Mouse (Mus musculus) left cerebral cortex, postnatal 10 days (tissue): ENCODE results near the gene Rcor1. TPM values are rescaled to one million over a fixed set of nuclear protein-coding genes. Genes with fewer than 3 reads are reported as not detected.

Experiments used
- DNase-seq, 2 experiments: peaks; one replicate each; pipeline ENCODE4 v3.0.0; 2021 to 2022; ENCODE audit warnings: low spot score in 2 of 2, mixed read lengths in 1 of 2; ENCODE audit errors: extremely low spot score in 1 of 2
- intact Hi-C: fragments of 180-260 bp; cut with DNase I; formaldehyde crosslinking; loops from one replicate; pipeline ENCODE4 v1.15.1; 2025
- total RNA-seq, 2 experiments: library from RNA; stranded (reverse); gene quantifications; 2 replicates each; pipeline ENCODE4 v1.2.3; 2021

Rcor1 gene
- total RNA-seq, 2 experiments from 2014 or later = 18.0 to 18.3 TPM

DNA sequence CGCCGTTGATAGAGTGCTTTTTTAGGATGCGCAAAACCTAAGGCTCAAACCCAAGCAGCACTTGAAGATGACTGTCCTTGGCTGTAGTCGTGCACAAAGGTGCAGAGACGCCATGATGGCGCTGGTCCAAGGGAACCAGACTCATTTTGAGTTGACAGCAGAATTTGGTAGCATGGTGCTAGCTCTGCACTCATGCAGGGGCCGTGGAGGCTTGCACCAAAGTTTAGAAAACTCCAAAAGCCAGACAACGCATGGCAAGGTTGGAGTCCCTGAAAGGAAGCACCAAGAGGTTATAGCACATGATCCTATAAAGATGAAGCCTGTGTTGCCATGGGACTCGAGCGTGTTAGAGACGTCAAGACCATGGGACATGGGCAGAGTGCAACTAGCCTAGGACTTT is 21.1 kb upstream of the Rcor1 start:
- no peak for DNase-seq
- intact Hi-C loops = no loop called here

DNA sequence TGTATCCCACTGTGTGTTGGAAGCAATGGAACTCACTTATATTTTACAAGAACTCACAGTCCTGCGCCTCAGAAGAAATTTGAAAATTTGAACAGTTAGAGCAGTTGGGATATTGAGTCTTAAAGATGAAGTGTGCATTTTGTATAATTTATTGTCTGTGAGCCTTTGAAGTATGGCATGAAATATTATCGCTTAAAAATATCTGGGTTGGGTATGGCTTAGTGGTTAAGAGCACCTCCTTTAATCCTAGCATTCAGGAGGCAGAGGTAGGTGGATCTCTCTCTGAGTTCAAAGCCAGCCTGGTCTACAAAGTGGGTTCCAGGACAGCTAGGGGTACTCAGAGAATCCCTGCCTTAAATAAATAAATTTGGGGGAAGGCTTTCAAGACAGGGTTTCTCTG is 20.1 kb upstream of the Rcor1 start:
- DNase-seq = no peak
- intact Hi-C loops = no loop called here

DNA sequence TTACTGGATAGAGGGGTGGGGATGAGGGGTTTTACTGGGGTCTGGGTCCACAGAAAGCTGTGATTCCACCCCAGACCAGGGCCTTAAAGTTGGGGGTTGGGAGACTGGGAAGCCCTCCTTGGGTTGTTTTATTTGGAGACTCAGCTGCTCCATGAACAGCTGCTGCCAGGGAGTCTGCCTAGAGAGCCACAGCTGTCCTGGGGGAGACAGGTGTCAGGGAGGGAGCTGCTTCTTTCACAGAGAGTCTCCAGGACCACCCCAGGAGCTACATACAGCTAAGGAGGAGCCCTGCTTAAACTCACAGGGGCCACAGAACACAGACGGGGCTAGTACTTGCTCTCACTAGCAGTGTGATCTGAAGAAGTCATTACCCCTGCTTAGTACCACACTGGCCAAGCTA is 18.0 kb upstream of the Rcor1 start:
- DNase-seq = no peak
- intact Hi-C loops = no loop called here

DNA sequence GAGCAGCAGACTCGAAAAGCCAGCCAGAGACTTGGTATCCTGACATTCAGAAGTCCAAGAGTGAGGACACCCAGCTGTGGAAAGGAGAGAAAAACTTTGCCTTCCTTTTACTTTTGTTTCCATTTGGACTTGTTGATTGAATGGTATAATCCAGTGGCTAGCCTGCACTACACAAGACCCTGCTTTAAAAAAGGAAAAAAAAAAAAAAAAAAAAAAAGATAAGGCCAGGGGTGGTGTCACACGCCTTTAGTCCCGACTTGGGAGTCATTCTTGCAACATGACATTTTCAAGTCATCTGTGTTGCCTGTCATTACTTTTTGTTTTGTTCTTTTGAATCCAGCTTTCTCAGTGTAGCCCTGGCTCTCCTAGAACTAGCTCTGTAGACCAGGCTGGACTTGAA is 17.6 kb upstream of the Rcor1 start:
- intact Hi-C loops = no loop called here

DNA sequence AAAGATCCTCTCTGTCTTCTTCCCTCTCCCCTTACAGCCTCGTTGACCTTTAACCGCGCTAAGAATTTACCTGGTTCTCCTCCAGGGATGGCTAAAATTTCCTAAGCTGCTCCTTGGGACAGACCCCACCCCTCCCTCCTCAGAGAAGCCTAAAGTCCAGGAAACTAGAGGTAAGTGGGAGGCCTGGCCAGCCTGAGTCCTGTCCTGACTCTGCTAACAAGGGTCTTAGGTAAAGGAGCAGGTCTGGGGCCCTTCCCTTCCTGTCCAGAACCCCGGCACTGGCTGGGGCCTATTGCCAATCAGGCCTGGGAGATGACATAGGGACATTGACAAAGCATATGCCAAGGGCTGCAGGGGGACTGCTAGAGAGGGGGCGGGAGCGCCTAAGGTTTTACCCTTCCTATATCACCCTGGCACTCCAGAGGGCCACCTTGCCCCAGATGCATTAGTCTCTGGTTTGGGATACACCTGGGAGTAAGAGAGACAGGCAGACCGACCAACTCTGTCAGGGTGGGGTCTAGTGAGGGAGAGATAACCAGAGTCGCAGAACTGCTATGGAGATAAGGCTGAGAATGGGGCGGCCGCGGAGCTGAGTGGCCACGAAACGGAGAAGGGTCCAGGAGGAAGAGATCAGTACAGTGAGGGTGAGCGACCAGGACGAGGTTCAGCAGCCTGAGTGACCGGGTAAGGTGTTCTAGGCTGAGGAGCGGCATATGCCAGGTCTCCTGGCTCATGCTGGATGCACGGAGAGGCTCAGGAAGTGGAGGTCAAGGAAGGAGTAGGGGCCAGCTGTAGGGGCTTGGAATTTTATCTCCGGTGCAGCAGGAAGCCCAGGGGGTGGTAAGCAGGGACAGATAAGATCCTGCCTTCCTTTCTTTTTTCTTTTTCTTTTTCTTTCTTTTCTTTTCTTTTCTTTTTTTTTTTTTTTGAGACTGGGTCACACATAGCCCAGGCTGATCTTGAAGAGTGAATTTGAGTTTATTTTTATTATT is 10.7 kb upstream of the Rcor1 start:
- intact Hi-C loops = no loop called here
- no peak for DNase-seq

More for the DNA sequence above, 17.6 kb upstream of the Rcor1 start:
- no peak for DNase-seq

DNA sequence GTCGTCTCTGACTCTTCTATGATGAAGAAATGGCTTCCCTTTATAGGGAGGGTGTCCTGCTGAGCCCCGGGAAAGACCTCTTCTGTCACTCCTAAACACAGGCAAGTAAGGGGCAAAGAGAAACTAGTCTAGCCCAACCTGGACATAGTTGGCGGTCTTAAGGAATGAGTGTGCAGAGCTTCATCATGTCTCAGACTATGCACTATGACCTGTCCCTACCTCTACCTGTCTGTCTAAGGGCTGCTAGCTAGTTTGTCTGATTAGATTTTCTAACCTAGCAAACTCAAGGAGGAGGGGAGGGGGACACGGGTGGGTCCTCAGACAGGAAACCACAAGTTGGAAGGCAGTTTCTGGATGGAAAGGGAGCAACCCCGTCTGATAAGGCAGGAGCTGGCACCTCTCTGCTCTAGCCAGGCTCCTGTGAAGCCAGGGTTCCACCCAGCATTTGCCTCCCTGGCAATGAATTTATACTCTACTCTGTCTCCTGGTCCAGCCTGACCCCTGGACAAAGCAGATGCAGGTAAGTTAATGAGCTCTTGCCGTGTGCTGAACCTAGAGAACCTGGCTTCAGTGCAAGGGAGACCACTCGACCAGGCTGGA is 9.8 kb upstream of the Rcor1 start:
- DNase-seq = no peak
- intact Hi-C loops = no loop called here

DNA sequence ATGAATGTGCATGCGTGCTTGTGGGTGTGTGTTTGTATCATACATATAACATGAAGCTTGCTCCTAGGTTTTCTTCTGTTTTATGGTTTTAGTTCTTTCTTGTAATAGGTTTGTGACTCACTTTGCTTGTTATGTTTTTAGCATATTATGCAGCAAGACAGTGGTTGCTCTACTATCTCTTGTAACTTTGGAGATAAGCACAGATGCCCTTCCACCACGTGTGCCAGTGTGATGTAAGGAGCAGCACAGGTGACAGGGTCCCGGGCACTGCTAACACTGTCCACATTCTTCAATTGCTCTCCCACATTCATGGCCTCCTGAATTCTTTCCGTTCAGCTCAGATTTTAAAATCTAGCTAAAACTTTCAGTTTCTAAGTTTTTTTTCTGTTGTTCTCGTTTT is 6.3 kb upstream of the Rcor1 start:
- intact Hi-C loops = no loop called here
- DNase-seq = no peak

DNA sequence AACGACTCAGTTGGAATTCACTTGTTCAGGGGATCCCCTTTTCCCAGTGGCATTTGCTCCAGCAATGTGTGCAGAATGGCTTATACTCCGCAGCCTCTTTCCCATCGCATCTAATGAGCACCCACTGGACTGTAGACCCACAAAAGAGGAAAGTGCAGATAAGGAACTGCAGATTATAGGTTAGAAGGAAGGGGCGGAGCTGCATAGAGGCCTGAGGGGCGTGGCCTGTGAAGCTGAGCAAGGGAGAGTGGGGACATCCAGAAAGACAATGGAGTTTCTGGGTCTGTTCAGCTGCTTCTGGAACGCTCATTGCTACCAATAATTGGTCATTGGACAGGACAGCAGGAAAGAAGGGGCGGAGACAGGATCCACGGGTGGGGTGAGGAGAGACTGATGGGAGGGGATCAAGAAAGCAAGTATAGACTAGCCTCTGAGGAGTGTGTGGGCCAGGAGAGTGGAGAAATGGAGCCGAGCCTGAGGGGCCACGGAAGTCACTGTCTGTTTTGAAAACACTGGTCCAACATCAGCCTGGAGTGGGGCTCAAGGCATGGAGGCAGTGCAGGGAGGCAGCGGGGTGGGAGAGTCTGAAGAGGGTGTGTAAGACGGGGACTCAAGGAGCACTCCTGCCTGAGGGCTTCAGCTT is 3.8 kb upstream of the Rcor1 start:
- DNase-seq = peak in 1 of 2 experiments; percentile 60
- intact Hi-C loops = no loop called here

DNA sequence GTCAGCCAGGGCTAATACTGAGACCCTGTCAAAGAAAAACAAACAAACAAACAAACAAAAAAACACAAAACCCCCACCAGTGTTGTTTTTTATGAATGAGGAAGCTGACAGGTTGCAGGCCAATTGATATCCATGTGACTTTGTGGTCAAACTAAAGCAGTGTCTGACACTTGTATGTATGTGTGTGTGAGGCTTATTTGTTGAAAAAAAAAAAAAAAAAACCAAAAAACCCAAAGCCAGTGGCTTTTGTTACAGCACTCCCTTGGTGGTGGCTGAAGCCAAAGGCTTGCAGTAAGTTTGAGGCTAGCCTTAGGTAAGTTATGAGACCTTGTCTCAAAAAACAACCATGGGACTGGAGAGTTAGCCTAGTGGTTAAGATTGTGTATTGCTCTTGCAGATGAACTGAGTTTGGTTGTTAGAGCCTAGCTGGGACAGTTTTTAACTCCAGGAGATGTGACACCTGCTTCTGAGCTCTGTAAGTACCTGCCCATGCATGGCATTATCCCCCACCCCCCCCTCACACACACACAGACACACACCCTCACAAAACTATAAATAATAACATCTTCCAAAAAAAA is 2.9 kb upstream of the Rcor1 start:
- no peak for DNase-seq
- intact Hi-C loops = no loop called here

DNA sequence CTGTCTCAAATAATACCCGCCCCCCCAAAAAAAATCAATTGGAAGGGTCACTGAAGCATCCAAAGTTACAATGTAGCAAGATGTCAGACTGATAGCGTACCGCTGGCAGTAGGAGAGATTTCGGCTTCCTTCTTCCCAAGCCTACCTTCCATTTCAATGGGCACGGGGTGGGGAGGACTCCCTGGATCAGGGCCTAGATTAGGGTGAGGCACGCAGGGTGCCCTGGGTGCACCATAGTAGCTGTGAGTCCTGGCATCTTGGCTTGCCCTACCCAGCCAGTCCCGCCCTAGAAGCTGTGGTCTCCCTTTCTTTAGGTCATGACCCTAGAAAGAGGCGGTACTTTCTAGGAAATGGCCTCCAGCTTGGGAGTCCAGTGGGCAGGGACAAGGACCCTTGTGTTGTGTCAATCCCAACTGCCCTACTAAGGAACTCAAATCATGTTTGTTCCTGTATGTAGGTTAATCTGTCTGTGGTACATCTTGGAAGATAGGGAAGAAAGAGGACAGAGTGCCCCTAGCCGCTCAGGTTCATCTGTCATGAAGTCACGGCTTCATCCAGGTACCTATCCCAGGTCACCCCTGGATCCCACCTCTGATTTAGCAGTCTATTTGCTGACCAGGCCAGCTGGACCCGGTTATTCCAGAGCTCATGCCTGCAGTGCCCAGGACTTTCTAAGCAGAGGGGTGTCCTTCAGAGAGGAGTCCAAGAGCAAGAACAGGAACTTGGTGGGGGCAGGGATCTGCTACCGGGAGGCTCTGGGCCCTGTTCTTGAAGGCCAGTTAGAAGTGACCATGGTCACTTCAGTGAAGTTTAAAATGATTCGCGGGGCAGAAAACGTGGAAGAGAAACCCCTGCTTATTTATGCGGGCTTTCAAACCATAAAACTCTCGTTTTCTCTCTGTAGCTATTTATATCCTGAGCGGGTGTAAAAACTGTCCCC is 1.6 kb upstream of the Rcor1 start:
- intact Hi-C loops = no loop called here
- peak in 1 of 2 experiments; percentile 49 for DNase-seq

DNA sequence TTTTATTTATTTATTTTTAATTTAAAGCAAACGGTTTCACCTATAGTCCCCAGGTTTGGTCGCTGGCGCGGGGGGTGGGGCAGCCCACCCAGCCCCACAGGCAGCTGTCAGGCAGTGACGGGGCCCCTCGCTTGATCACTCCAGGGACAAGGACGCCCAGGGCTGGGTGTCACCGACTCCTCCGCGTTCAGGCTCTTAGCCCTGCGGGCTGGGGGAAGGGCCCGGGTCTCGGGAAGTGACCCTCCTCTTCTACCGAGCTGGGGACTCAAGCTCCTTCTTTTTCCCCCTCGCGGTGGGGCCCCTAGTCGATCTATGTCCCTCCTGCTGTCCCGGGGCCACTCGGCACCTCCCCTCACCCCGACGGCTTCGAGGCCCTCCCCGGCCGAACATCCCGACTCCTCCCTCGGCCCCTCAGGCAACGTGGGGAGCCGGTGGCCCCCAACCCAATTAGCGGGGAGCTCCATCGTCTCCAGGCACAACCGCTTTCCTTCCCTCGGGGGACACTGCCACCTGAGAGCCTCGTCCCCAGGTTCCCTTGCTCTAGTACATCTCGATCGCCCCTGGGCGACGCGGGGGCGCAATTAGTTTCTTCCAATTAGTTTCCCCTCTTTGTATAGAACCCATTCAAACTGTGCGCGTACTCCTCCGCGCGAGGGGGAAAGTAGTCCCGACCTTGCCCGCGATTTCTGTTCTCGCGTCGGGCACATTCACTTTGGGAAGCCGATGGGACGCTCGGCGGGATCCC is 748 bp upstream of the Rcor1 start:
- peak; percentile 76 to 83 for DNase-seq
- intact Hi-C loops = no loop called here

DNA sequence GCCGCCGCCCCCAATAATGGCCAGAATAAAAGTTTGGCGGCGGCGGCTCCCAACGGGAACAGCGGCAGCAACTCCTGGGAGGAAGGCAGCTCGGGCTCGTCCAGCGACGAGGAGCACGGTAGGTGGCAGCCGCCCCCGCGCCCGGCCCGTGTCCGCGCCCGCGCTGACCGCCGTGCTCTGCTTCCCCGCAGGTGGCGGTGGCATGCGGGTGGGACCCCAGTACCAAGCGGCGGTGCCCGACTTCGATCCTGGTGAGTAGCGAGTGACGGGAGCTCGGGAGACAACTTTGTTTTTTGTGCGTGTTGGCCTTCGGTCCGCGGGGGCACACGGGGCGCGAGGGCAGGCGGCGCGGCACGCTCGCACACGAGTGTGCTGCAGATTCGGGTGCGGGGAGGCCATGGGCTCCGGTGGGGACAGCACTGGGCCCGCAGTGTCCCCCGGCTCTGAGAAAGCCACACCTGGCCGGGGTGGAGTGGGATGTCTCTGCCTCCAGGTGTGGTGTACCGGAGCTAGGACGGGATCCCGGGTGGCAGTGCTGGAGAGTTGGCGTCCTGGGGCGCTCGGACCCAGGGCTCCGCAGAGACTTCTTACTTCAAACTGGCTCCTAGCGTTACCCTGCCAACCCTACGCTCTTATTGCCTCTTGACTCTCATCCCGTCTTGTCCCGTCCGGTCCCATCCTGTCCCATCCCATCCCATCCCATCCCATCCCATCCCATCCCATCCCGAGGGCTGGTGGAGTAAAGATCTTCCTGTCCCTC is 800 bp downstream of the Rcor1 start:
- intact Hi-C loops = no loop called here
- peak in 1 of 2 experiments; percentile 70 for DNase-seq

DNA sequence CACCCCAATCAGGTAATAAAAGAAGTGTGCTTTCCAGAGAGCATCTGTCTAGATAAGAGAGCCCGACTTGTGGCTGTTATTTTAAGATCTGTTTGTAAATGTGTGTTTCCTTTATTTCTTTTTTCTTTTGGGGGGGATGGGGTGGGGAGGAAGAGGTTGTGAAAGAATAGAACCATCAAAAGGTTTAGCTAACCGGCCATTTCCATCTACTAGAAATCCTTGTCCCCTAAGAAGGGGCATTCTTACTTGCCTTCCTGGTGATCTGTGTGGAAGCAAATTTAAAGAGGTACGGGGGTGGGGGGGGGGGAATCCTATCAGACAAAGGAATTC is 1.3 kb downstream of the Rcor1 start:
- intact Hi-C loops = no loop called here
- DNase-seq = no peak

DNA sequence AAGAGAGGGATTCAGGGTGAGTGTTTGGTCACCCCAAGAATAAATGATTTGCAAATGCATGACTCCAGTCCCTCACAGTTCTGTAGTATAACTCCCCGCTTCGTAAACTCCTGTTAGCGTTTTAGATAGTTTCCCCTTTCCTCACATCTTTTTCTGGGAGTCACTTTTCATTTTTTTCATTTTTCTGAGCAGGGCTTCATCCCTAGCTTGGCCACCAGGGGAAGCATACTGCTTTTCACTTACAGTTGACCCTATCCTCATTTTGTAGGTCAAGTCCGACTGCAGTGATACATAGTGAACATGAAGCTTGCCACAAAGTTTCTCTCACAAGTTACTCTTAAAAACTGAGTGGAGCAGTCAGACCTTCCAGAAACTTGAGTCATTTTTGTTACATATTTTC is 2.0 kb downstream of the Rcor1 start:
- no peak for DNase-seq
- intact Hi-C loops = no loop called here

DNA sequence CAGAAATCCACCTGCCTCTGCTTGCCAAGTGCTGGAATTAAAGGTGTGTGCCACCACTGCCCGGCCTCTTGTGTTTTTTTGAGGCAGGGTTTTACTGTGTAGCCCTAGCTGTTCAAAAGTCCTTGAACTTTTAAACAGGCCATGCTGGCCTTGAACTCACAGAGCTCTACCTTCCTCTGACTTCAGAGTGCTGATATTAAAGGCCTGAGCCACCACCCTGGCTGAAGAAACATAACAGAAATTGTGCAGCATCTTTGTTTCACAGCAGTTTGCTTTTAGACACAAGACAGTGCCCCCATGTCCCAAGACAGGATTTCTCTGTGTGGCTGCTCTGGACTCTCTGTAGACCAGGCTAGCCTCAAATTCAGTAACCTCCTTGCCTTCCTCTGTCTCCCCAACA is 3.2 kb downstream of the Rcor1 start:
- no peak for DNase-seq
- intact Hi-C loops = no loop called here

DNA sequence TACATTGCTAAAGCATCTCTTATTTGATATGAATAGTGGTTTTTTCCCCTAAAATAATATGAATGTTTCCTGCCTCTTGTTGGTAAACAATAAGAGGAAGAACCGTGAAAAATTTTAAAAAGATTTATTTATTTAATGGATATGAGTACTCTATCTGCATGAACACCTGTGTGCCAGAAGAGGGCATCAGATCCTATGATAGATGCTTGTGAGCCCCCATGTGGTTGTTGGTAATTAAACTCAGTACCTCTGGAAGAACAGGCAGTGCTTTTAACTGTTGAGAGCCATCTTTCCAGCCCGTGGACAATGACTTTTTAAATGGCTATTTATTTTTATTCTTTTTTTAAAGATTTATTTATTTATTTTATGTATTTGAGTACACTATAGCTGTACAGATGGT is 5.7 kb downstream of the Rcor1 start:
- intact Hi-C loops = no loop called here
- DNase-seq = no peak

DNA sequence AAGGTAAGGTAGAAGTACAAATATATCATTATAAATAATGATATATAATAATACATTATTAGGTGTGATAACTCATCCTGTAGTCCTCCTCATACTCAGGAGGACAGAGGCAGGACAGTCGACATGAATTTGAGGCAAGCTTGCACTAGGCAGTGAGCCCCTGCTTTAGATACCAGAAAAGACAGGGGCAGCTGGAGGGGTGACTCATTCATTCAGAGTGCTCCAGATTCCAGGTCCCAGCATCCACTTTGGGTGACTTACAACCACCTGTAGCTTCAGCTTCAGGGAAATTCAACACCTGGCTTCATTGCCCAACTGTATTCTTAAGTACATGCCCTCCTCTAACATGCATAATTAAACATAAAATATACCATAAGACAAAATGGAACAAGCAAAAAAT is 7.7 kb downstream of the Rcor1 start:
- no peak for DNase-seq
- intact Hi-C loops = no loop called here
